Mouse (Mus musculus) lung, adult 2 months (tissue): ENCODE measurements around the gene Uevld.

Experiments
- CTCF ChIP-seq: fragments of 200-500 bp; IDR thresholded peaks from 2 replicates; pipeline ENCODE4 v1.5.1; 2011; ENCODE audit warnings: mild to moderate bottlenecking, low read length, control low read depth; ENCODE audit not compliant: insufficient read depth
- POLR2A ChIP-seq: fragments of 200-500 bp; IDR thresholded peaks from 2 replicates; pipeline ENCODE4 v1.6.1; 2011; ENCODE audit warnings: low read depth, mild to moderate bottlenecking, control low read depth, low read length, borderline replicate concordance; ENCODE audit errors: extremely low read depth

- no peak for TF ChIP-seq CTCF
- no peak for TF ChIP-seq POLR2A
Observed at GRCm38 (mm10) chr7:47001900-47002275, 43.6 kb upstream of the Uevld start.
